Mouse (Mus musculus) cerebellum, adult 9-11 months (tissue): ENCODE data around the gene Gemin7.

Experiments
- DNase-seq: peaks from one replicate; pipeline ENCODE4 v3.0.0; 2022

Gemin7 gene

DNA sequence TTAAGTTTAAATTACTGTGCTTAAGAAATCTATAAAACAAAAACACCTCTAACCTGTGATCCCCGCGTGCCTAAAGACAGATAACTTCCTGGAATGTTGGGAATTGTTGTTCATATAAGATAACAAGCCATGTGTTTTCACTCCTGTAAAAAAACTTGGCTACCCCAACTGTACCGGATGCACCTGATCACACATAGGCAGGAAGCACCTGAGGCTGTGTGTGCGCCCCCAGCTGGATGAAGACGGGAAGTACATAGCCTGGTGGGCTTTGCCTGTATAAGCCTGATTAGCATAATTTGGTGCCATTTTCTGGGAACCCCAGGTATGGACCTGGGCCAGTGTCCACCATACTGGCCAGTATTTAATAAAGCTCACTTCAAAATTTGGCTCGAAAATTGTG is 33.8 kb downstream of the Gemin7 start:
- DNase-seq: no peak

DNA sequence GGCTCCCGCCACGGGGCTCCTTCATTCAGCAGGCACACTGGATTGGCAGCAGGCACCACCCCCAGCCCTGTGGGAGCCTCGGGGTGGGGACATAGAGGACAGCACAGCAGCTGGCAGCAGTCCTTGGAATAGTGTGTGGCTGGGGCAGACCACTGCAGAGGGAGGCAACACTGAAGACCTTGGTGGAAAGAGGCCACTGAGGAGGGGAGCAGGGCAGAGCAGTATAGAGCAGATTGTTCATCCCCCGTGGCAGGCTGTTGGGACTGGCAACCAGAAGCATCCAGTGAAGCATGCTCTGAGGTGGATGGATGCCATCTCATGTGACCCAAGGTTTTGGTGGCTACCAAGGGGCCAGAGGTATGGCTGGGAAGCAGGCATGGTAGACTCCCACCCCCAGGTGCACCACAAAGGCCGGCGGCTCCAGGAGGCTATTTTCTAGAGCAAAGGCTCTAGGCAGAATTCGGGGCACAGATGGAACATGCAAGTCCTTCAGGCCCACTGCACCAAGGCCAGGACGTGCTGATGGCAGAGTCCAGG is 35.2 kb downstream of the Gemin7 start:
- DNase-seq: peak; percentile 83

- DNase-seq: no peak
Observed at GRCm38 (mm10) chr7:19541681-19542154, 35.7 kb downstream of the Gemin7 start.

- DNase-seq: peak; percentile 67
Observed at GRCm38 (mm10) chr7:19540771-19541566, 36.4 kb downstream of the Gemin7 start.

- no peak for DNase-seq
Observed at GRCm38 (mm10) chr7:19534676-19535075, 42.7 kb downstream of the Gemin7 start.

GRCm38 (mm10) chr7:19532240-19532639 is 45.2 kb downstream of the Gemin7 start:
- DNase-seq: no peak

- DNase-seq: no peak
Observed at GRCm38 (mm10) chr7:19531077-19531476, 46.3 kb downstream of the Gemin7 start.

GRCm38 (mm10) chr7:19525105-19525481 is 52.3 kb downstream of the Gemin7 start:
- no peak for DNase-seq

DNA sequence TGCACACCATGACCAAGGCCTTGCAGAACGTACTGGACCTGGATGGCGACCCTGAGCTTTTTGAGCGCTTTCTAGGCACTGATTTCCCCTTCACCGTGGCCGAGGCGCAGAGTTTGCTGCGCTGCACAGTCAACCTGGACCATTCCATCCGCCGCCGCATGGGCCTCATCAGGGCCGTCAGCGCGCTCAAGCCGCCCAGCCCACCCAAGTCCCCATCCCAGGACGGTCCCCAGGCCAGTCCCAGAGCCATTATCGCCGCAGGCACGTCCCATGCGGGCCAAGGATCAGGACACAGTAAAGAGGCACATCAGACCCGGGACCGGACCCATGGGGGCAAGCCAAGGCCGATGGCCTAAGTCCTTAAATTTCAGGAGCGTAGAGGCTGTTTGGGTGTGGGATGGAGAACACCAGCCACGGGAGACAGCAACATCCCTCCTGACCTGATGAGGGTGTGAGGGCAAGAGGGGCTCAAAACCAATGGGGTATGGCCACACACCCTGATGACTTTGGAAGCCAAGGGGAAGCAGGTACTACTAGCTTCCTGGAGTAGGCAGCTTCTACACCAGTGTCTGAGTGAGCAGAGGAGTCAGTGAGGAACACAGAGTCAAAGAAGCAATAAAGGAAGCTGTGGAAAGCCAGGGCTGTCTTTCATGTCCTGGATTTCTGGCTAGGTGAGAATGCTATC is 52.8 kb downstream of the Gemin7 start:
- DNase-seq: no peak

DNA sequence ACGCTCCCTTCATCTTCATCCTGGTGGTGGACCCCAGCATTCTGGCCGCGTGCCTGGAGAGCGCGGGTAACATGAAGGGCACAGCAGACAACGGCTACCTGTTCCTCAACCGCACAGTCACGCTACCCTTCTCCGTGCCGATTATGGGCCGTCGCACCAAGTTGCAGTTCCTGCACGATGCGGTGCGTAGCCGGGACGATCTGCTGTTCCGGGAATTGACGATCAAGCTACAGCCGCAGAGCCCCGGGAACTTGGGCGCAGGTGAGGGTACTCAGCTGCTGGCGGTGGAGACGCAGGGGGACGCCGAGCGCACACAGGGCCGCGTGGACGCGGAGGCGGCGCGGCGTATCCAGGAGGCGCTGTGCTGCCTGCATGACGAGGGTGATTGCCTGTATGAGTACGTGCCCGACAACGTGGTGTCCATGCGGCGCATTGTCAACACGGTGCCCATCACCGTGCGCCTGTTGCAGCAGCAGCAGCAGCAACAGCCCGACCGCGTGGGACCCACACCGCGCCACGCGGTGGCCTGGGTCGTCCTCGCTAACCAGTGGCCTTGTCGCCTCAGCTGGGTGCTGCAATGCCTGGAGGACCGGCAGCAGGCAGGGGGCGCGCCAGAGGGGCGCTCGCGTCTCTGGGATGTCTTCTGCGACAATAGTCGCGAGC is 53.5 kb downstream of the Gemin7 start:
- no peak for DNase-seq

DNA sequence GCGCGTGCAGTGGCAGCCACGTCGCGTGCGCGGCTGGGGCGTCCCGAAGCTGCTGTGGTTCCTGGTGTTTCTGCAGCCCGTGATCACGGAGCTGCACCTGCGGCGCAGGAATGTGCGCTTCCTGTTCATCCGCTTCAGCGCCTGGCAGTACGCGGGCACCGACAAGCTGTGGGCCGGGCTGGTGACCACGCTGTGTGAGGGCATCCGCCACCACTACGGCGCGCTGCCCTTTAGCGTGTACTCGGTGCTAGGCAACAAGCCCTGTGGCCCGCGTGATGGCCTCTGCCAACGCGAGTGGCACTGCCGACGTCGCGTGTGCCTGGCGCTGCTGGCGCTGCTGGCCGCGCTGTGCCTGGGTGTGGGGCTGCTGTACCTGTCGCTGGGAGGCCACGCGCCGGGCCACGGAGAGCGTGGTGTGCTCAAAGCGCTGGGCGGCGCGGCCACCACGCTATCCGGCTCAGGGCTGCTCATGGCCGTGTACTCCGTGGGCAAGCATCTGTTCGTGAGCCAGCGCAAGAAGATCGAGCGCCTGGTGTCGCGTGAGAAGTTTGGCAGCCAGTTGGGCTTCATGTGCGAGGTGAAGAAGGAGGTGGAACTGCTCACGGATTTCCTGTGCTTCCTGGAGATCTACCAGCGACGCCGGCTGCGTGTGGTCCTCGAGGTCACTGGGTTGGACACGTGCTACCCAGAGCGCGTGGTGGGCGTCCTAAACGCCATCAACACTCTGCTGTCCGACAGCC is 54.2 kb downstream of the Gemin7 start:
- DNase-seq: no peak

DNA sequence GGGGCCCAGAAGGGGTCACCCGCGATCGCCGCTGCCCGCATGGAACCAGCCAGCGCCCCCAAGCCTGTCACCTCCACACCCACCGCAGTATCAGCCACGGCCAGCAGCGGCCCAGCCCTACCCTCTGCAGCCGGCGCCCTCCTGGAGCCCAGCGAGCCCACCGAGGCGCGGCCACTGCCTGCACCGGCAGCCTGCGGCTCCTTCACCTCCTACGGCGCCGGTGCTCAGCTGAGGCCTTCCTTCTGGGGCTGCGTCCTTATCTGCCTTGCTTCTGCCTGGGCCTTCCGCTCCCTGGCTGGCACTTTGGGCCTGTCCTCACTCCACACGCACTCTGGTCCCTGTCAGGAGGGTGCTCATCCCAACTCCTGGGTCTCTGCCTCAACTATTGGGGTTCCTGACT is 57.4 kb downstream of the Gemin7 start:
- DNase-seq: no peak

GRCm38 (mm10) chr7:19517652-19518365 is 59.6 kb downstream of the Gemin7 start, which contains the start of gene Nkpd1:
Gene Nkpd1 (plus strand): TSS chr7:19517838.
- DNase-seq: peak; percentile 71
